Mouse (Mus musculus): ENCODE data around the gene Cbfa2t2.

GRCm38 (mm10) chr2:154571266-154571665 is 135.0 kb downstream of the Cbfa2t2 start:
- TF ChIP-seq CTCF (IDR thresholded peaks at IDR 0.05; ENCODE audit: low read depth) = no peak
- TF ChIP-seq EP300 (IDR thresholded peaks at IDR 0.05; ENCODE audit: low read depth) = no peak
